ENCODE assay signal across 10 mouse cellular contexts in genomic region chr11:70029829-70030550, GRCm38 (mm10). TPM values are rescaled to one million over a fixed set of nuclear protein-coding genes. Genes with fewer than 3 reads are reported as not detected.
DNase-seq lines count a peak whose midpoint lies in the region; ATAC-seq and TF ChIP-seq lines count a peak whose summit lies in the region.
"Had no signal": no experiment of that assay in that cellular context is flagged by ENCODE, and none has a peak within 500 bp of the region (broad histone marks: within the 10 kb centered on the region; RNA-seq: fewer than 3 reads in every experiment).

No protein-coding gene starts in this region.

- ATAC-seq in heart, embryonic 11.5 days (replicated peaks; ENCODE audit: insufficient number of reproducible peaks, low FRiP score, low TSS enrichment) = no peak
- peak; percentile 63 for ATAC-seq in forebrain, embryonic 15.5 days (replicated peaks)
- 0 out of 2 replicates have a peak, but pooled peaks have one; percentile 39 for ATAC-seq in megakaryocyte, adult 5-6 weeks (ENCODE audit: poor library complexity, severe bottlenecking)

- H3K4me2 ChIP-seq in heart, embryonic 11.5 days = peak overlapping the region; percentile 60
- H3K4me2 ChIP-seq in forebrain, embryonic 15.5 days (replicated peaks) = peak overlapping the region; percentile 48

- TF ChIP-seq CTCF in C2C12 (IDR thresholded peaks at IDR 0.05; ENCODE audit: control insufficient read depth, insufficient read depth, insufficient read length) = no peak

- H3K27me3 ChIP-seq in heart, embryonic 11.5 days (ENCODE audit: control insufficient read depth, insufficient read depth, low read length) = no peaks in the 10 kb centered on the region
- no peaks in the 10 kb centered on the region for H3K27me3 ChIP-seq in C2C12 (ENCODE audit: control insufficient read depth, insufficient read depth, insufficient read length)
- H3K27me3 ChIP-seq in forebrain, embryonic 15.5 days = no peaks in the 10 kb centered on the region

- intact Hi-C loops in heart, postnatal 14 days (cut with DNase I) = no loop called here

- peaks cover 8% of the 10 kb centered on the region; the same call in 1 of the 2 replicates for H3K36me3 ChIP-seq in heart, embryonic 11.5 days (ENCODE audit: control insufficient read depth, insufficient read depth, low read length)
- peaks cover 28% of the 10 kb centered on the region for H3K36me3 ChIP-seq in C2C12 (ENCODE audit: control insufficient read depth, insufficient read depth)
- peaks cover 26% of the 10 kb centered on the region for H3K36me3 ChIP-seq in forebrain, embryonic 15.5 days

- 54% methylated on average over 11 of the region's 11 CpGs for WGBS in heart, embryonic 11.5 days (ENCODE audit: insufficient replicate concordance)
- WGBS in forebrain, embryonic 15.5 days = 16% methylated on average over 11 of the region's 11 CpGs

- no peak overlapping the region for H3K27ac ChIP-seq in heart, embryonic 11.5 days (ENCODE audit: low read depth, low read length)
- H3K27ac ChIP-seq in forebrain, embryonic 15.5 days (replicated peaks) = peak overlapping the region; percentile 95

- H3K4me1 ChIP-seq in heart, embryonic 11.5 days (ENCODE audit: control insufficient read depth, insufficient read depth, low read length) = peaks cover 38% of the 10 kb centered on the region
- H3K4me1 ChIP-seq in forebrain, embryonic 15.5 days = peaks cover 59% of the 10 kb centered on the region

- H3K9me3 ChIP-seq in heart, embryonic 11.5 days (replicated peaks; ENCODE audit: control insufficient read depth, low read length) = no peaks in the 10 kb centered on the region
- no peaks in the 10 kb centered on the region for H3K9me3 ChIP-seq in forebrain, embryonic 15.5 days

- no peak for DNase-seq in heart, postnatal 14 days
- no peak for DNase-seq in urinary bladder, postnatal 14 days (ENCODE audit: low spot score)
- no peak for DNase-seq in frontal cortex, postnatal 36 days (ENCODE audit: low spot score in 2 of 2)
- no peak for DNase-seq in adrenal gland, postnatal 4 days (ENCODE audit: low spot score in 2 of 2)

- peak overlapping the region; percentile 24 for H3K4me3 ChIP-seq in heart, embryonic 11.5 days (ENCODE audit: low read depth, low read length)
- peak overlapping the region; percentile 8 for H3K4me3 ChIP-seq in C2C12 (ENCODE audit: insufficient read depth, poor library complexity, severe bottlenecking)
- H3K4me3 ChIP-seq in forebrain, embryonic 15.5 days = peak overlapping the region; percentile 30

- no peak overlapping the region for H3K9ac ChIP-seq in heart, embryonic 11.5 days (ENCODE audit: low read depth, low read length)
- H3K9ac ChIP-seq in forebrain, embryonic 15.5 days (replicated peaks) = peak overlapping the region; percentile 34

- no peak overlapping the region for H3ac ChIP-seq in C2C12 (ENCODE audit: control insufficient read depth, insufficient read length, low read depth)

- H3K79me3 ChIP-seq in C2C12 (ENCODE audit: low read depth) = peaks cover 12% of the 10 kb centered on the region

- peaks cover 48% of the 10 kb centered on the region for H3K79me2 ChIP-seq in C2C12 (ENCODE audit: control insufficient read depth, insufficient read depth)

TF ChIP-seq in C2C12, 6 proteins besides CTCF, POLR2A, EP300 and RAD21:
- TF ChIP-seq MAX (IDR thresholded peaks at IDR 0.05) (no peak), CEBPB (IDR thresholded peaks at IDR 0.05; ENCODE audit: low read depth) (no peak), MYOG (IDR thresholded peaks at IDR 0.05; ENCODE audit: control insufficient read depth, extremely low read depth, insufficient read length) (no peak), MYOD1 (IDR thresholded peaks at IDR 0.05; ENCODE audit: control insufficient read depth, insufficient read length, low read depth) (no peak), FOSL1 (IDR thresholded peaks at IDR 0.05; ENCODE audit: insufficient read depth, low read length, poor library complexity, severe bottlenecking) (no peak), USF1 (IDR thresholded peaks at IDR 0.05; ENCODE audit: low read depth) (no peak)

RNA-seq across cellular contexts. Expression of gene Dlg4, which starts 13.2 kb away (rescaled TPM):
- 10.2 and 10.4 TPM in 2 replicates for polyA plus RNA-seq in heart, embryonic 11.5 days (2014; fragmentation: Nextera tagmentation; extraction: Ambion mirVana)
- 10 to 100 TPM; 10.4 to 11.2 TPM for total RNA-seq in heart, postnatal 14 days (2021)
- polyA plus RNA-seq in C2C12 (2012; fragmentation: generic; extraction: Trizol) = 25.3 TPM
- polyA plus RNA-seq in forebrain, embryonic 15.5 days (2015; fragmentation: Nextera tagmentation; extraction: Ambion mirVana) = 27.8 and 29.8 TPM in 2 replicates
- 5.2 and 10.1 TPM in 2 replicates for total RNA-seq in megakaryocyte, adult 5-6 weeks (2015)
- 1.3 and 3.7 TPM in 2 replicates for total RNA-seq in megakaryocyte, adult 5-6 weeks (2017)
- total RNA-seq in adrenal gland, postnatal 4 days (2021) = 10 to 100 TPM; 63.0 to 64.4 TPM

RNA-seq across cellular contexts. Expression of gene Acadvl, which starts 14.8 kb away (rescaled TPM):
- polyA plus RNA-seq in heart, embryonic 11.5 days (2014; fragmentation: Nextera tagmentation; extraction: Ambion mirVana) = 94.1 and 111 TPM in 2 replicates
- total RNA-seq in heart, postnatal 14 days (2021) = 1,000 to 10,000 TPM; 1,350 to 1,353 TPM
- 87.8 TPM for polyA plus RNA-seq in C2C12 (2012; fragmentation: generic; extraction: Trizol)
- 57.0 and 60.7 TPM in 2 replicates for polyA plus RNA-seq in forebrain, embryonic 15.5 days (2015; fragmentation: Nextera tagmentation; extraction: Ambion mirVana)
- total RNA-seq in megakaryocyte, adult 5-6 weeks (2015) = 32.7 and 35.0 TPM in 2 replicates
- total RNA-seq in megakaryocyte, adult 5-6 weeks (2017) = 31.7 and 37.0 TPM in 2 replicates
- total RNA-seq in adrenal gland, postnatal 4 days (2021) = 100 to 1,000 TPM; 295 to 378 TPM

RNA-seq across cellular contexts. Expression of gene Asgr1, which starts 23.9 kb away (rescaled TPM):
- 0.13 TPM in 1 of 2 replicates, not detected in the other for polyA plus RNA-seq in heart, embryonic 11.5 days (2014; fragmentation: Nextera tagmentation; extraction: Ambion mirVana)
- not detected for total RNA-seq in heart, postnatal 14 days (2021)
- 4.0 TPM for polyA plus RNA-seq in C2C12 (2012; fragmentation: generic; extraction: Trizol)
- 1.8 and 2.0 TPM in 2 replicates for polyA plus RNA-seq in forebrain, embryonic 15.5 days (2015; fragmentation: Nextera tagmentation; extraction: Ambion mirVana)
- total RNA-seq in megakaryocyte, adult 5-6 weeks (2015) = not detected in 2 replicates
- not detected in 2 replicates for total RNA-seq in megakaryocyte, adult 5-6 weeks (2017)
- 10 to 100 TPM in 1 of 2 experiments, 1 to 10 TPM in 1; 1.7 to 33.7 TPM for total RNA-seq in adrenal gland, postnatal 4 days (2021)
- total RNA-seq: common myeloid progenitor, adult 5-6 weeks had no signal
- polyA plus RNA-seq: large intestine, adult 2 months had no signal

RNA-seq across cellular contexts. Expression of gene Dvl2, which starts 29.6 kb away (rescaled TPM):
- 18.6 and 18.9 TPM in 2 replicates for polyA plus RNA-seq in heart, embryonic 11.5 days (2014; fragmentation: Nextera tagmentation; extraction: Ambion mirVana)
- 1 to 10 TPM; 7.2 to 9.2 TPM for total RNA-seq in heart, postnatal 14 days (2021)
- 36.4 TPM for polyA plus RNA-seq in C2C12 (2012; fragmentation: generic; extraction: Trizol)
- polyA plus RNA-seq in forebrain, embryonic 15.5 days (2015; fragmentation: Nextera tagmentation; extraction: Ambion mirVana) = 35.3 and 37.5 TPM in 2 replicates
- total RNA-seq in megakaryocyte, adult 5-6 weeks (2015) = 7.9 and 9.3 TPM in 2 replicates
- total RNA-seq in megakaryocyte, adult 5-6 weeks (2017) = 12.7 and 16.9 TPM in 2 replicates
- total RNA-seq in adrenal gland, postnatal 4 days (2021) = 10 to 100 TPM; 35.5 to 38.2 TPM

RNA-seq across cellular contexts. Expression of gene Phf23, which starts 34.4 kb away (rescaled TPM):
- 27.3 and 29.9 TPM in 2 replicates for polyA plus RNA-seq in heart, embryonic 11.5 days (2014; fragmentation: Nextera tagmentation; extraction: Ambion mirVana)
- 10 to 100 TPM; 27.4 to 31.5 TPM for total RNA-seq in heart, postnatal 14 days (2021)
- polyA plus RNA-seq in C2C12 (2012; fragmentation: generic; extraction: Trizol) = 93.4 TPM
- 71.5 and 75.6 TPM in 2 replicates for polyA plus RNA-seq in forebrain, embryonic 15.5 days (2015; fragmentation: Nextera tagmentation; extraction: Ambion mirVana)
- 34.0 and 37.0 TPM in 2 replicates for total RNA-seq in megakaryocyte, adult 5-6 weeks (2015)
- 42.5 and 45.8 TPM in 2 replicates for total RNA-seq in megakaryocyte, adult 5-6 weeks (2017)
- total RNA-seq in adrenal gland, postnatal 4 days (2021) = 10 to 100 TPM; 51.4 to 53.4 TPM

Comparison
In these comparisons a context has a peak if more than half of its experiments do, and no peak if none do; other contexts are left out.
1. RNA of gene Dlg4, which starts 13.2 kb away (total RNA-seq): 63.0 to 64.4 TPM in adrenal gland, postnatal 4 days; 10.4 to 11.2 TPM in heart, postnatal 14 days and 1.3 to 10.1 TPM in megakaryocyte, adult 5-6 weeks; every median in the first group is over 4 times any median in the second.
2. RNA of gene Acadvl, which starts 14.8 kb away (total RNA-seq): 1,350 to 1,353 TPM in heart, postnatal 14 days and 295 to 378 TPM in adrenal gland, postnatal 4 days; 31.7 to 37.0 TPM in megakaryocyte, adult 5-6 weeks; every median in the first group is over 4 times any median in the second.
3. Peak in every context shown above with its lines, with median percentiles within 50 percentile points of each other: H3K4me3 ChIP-seq.